Mouse (Mus musculus) midbrain, postnatal 0 days (tissue): ENCODE data around the gene Dicer1. TPM values are rescaled to one million over a fixed set of nuclear protein-coding genes. Genes with fewer than 3 reads are reported as not detected.

Source experiments
- ATAC-seq: fragments of 200-750 bp; cut with Nextera tagmentation; 2 replicates; pipeline ENCODE4 v1.8.0; 2017; ENCODE audit warnings: moderate number of reproducible peaks, mild to moderate bottlenecking, moderate TSS enrichment, moderate library complexity; ENCODE audit not compliant: low FRiP score
- DNase-seq: peaks from one replicate; pipeline ENCODE4 v3.0.0-alpha.2; 2015; ENCODE audit warnings: low spot score
- H3K27ac ChIP-seq: fragments of 300-500 bp; sonication (generic); 2 replicates; pipeline ENCODE4 v1.5.1; 2014; ENCODE audit warnings: low read depth, mild to moderate bottlenecking, low read length, mixed read lengths
- H3K27me3 ChIP-seq: fragments of 300-500 bp; sonication (generic); 2 replicates; pipeline ENCODE4 v1.6.1; 2014; ENCODE audit warnings: low read length, control low read depth, mixed read lengths; ENCODE audit not compliant: insufficient read depth
- H3K36me3 ChIP-seq: fragments of 300-500 bp; sonication (generic); 2 replicates; pipeline ENCODE4 v1.6.1; 2014; ENCODE audit warnings: low read length, control low read depth, mixed read lengths; ENCODE audit not compliant: insufficient read depth
- H3K4me1 ChIP-seq: fragments of 300-500 bp; sonication (generic); 2 replicates; pipeline ENCODE4 v1.6.1; 2014; ENCODE audit warnings: mild to moderate bottlenecking, control low read depth, antibody characterized with exemption, low read length, mixed read lengths; ENCODE audit not compliant: insufficient read depth
- H3K4me2 ChIP-seq: fragments of 300-500 bp; sonication (generic); 2 replicates; pipeline ENCODE4 v1.6.1; 2014; ENCODE audit warnings: low read depth, mild to moderate bottlenecking, low read length, mixed read lengths; ENCODE audit not compliant: poor library complexity, severe bottlenecking
- H3K4me3 ChIP-seq: fragments of 300-500 bp; sonication (generic); 2 replicates; pipeline ENCODE4 v1.5.1; 2014; ENCODE audit warnings: low read depth, mild to moderate bottlenecking, low read length, moderate library complexity
- H3K9ac ChIP-seq: fragments of 300-500 bp; sonication (generic); replicated peaks from 2 replicates; pipeline ENCODE4 v1.6.1; 2014; ENCODE audit warnings: mild to moderate bottlenecking, low read length, moderate library complexity, mixed read lengths; ENCODE audit not compliant: poor library complexity, severe bottlenecking
- H3K9me3 ChIP-seq: fragments of 300-500 bp; sonication (generic); 2 replicates; pipeline ENCODE4 v1.6.1; 2016; ENCODE audit warnings: low read length, control low read depth
- CTCF ChIP-seq: IDR thresholded peaks from 2 replicates; pipeline ENCODE4 v1.5.1; 2016; ENCODE audit warnings: antibody characterized with exemption, mild to moderate bottlenecking
- WGBS: fragments of 180-500 bp; shearing (Covaris S2); extraction: QIAGEN DNeasy Blood & Tissue Kit; methylation state at CpG from one replicate; pipeline ENCODE4 v1.1.7; 2014; 5-methylcytosine and 5-hydroxymethylcytosine counted together
- polyA plus RNA-seq: library from polyadenylated mRNA; unstranded; fragments of >200 nt; fragmentation: Nextera tagmentation; extraction: Ambion mirVana; gene quantifications from 2 replicates; pipeline ENCODE4 v1.2.1, GENCODE M21; 2015
- total RNA-seq: library from RNA; depleted of rRNA; stranded (reverse); fragments of >200 nt; gene quantifications from 2 replicates; pipeline ENCODE4 v1.2.3, GENCODE M21; 2014

The Dicer1 gene
- total and polyA plus RNA-seq, 2 experiments from 2014 or later = 28.4 to 38.9 TPM

GRCm38 (mm10) chr12:104793486-104793885 lies 41.7 kb upstream of the Dicer1 start:
- DNase-seq (peak; percentile 38), ATAC-seq (no peak)
- Histone ChIP-seq H3K9ac (no peak overlapping the region), H3K27ac (no peak overlapping the region), H3K4me2 (no peak overlapping the region), H3K4me3 (no peak overlapping the region), H3K36me3 (peaks cover 6% of the 10 kb centered on the region; the same call in 1 of the 2 replicates), H3K9me3 (peaks cover 3% of the 10 kb centered on the region; the same call in 1 of the 2 replicates), H3K4me1 (no peaks in the 10 kb centered on the region), H3K27me3 (no peaks in the 10 kb centered on the region)
- 63% methylated on average over 12 of the region's 12 CpGs for WGBS
- TF ChIP-seq CTCF = no peak

DNA sequence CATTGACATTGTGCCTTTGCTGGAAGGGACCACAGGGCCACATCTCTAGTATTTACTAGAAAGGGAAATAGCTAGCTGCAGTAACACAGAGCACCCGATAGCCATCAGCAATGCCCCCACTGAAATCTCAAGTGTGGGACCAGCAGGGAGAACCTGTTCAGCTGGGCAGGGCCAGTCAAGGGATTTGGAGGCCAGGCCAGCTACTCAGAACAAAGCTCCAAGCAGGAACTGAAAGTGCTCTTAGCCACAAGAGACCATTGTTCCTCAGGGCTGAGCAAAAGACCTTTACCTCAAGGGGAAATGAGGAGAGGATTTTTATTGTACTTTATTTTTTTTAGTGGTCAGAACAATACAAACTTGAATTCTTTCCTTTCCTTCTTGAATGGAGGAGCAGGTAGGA lies 25.9 kb upstream of the Dicer1 start:
- Histone ChIP-seq H3K4me3 (no peak overlapping the region), H3K9ac (no peak overlapping the region), H3K4me2 (no peak overlapping the region), H3K9me3 (no peaks in the 10 kb centered on the region), H3K4me1 (no peaks in the 10 kb centered on the region), H3K36me3 (peaks cover 18% of the 10 kb centered on the region), H3K27me3 (no peaks in the 10 kb centered on the region), H3K27ac (no peak overlapping the region)
- TF ChIP-seq CTCF = no peak
- no peak for ATAC-seq
- 97% methylated on average over 1 of the region's 1 CpGs for WGBS
- DNase-seq = no peak

- peak; percentile 45 for DNase-seq
- Histone ChIP-seq H3K4me1 (no peaks in the 10 kb centered on the region), H3K27me3 (no peaks in the 10 kb centered on the region), H3K36me3 (no peaks in the 10 kb centered on the region), H3K4me2 (no peak overlapping the region), H3K4me3 (no peak overlapping the region), H3K9me3 (no peaks in the 10 kb centered on the region), H3K27ac (no peak overlapping the region), H3K9ac (no peak overlapping the region)
- 86% methylated on average over 2 of the region's 2 CpGs for WGBS
- TF ChIP-seq CTCF = peak; percentile 66
- ATAC-seq = no peak
Measured at GRCm38 (mm10) chr12:104771941-104772340, 20.2 kb upstream of the Dicer1 start.

- Histone ChIP-seq H3K9ac (no peak overlapping the region), H3K27me3 (no peaks in the 10 kb centered on the region), H3K36me3 (no peaks in the 10 kb centered on the region), H3K27ac (no peak overlapping the region), H3K4me1 (no peaks in the 10 kb centered on the region), H3K4me2 (no peak overlapping the region), H3K9me3 (no peaks in the 10 kb centered on the region), H3K4me3 (no peak overlapping the region)
- no peak for ATAC-seq
- TF ChIP-seq CTCF = no peak
- WGBS = 60% methylated on average over 10 of the region's 10 CpGs
- DNase-seq = no peak
Measured at GRCm38 (mm10) chr12:104769201-104769785, 17.5 kb upstream of the Dicer1 start.

DNA sequence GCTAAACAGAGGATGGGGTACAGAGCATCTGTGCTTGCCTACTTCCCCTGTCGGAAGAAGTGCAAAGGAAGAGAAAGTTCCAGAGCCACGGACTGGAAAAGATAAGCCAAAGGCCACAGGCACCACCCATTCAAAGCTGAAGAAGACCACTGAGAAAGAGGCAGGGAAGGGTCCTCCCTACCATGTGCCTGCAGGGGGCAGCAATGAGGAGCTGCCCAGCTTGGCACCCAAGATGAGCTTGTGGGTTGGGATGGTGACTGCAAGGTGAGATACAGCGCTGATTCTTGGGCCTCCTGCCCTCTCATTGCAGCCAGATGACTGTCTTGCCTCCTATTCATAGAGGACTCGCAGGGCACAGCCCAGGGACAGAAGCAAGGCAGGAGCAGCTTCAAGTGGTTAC lies 15.4 kb upstream of the Dicer1 start:
- peak; percentile 44 for TF ChIP-seq CTCF
- Histone ChIP-seq H3K36me3 (no peaks in the 10 kb centered on the region), H3K27ac (no peak overlapping the region), H3K4me3 (no peak overlapping the region), H3K4me2 (no peak overlapping the region), H3K27me3 (no peaks in the 10 kb centered on the region), H3K9ac (no peak overlapping the region), H3K4me1 (no peaks in the 10 kb centered on the region), H3K9me3 (no peaks in the 10 kb centered on the region)
- DNase-seq (no peak), ATAC-seq (no peak)
- 81% methylated on average over 4 of the region's 4 CpGs for WGBS

DNA sequence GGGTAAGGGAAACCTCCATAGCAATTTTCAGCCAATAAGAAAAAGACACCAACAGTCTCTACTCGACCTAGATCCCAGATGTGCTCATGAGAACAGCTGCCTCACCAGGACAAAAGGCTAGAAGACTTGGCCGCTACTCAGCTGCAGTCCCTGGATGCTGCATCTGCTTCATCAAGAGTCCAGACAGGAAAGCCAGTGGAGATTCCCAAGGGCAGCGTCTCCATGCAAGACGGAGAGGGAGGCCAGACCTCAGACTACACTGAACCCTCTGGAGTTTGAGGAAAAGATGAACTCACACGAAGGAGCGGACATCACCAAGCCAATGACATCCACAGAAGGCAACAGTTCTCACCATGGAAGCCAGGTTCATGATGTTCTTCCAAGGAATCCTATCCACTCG lies 14.0 kb upstream of the Dicer1 start:
- H3K4me3 ChIP-seq = no peak overlapping the region
- WGBS = 91% methylated on average over 7 of the region's 7 CpGs
- H3K4me2 ChIP-seq = no peak overlapping the region
- H3K27me3 ChIP-seq = no peaks in the 10 kb centered on the region
- H3K9ac ChIP-seq = no peak overlapping the region
- DNase-seq = no peak
- H3K27ac ChIP-seq = no peak overlapping the region
- H3K9me3 ChIP-seq = no peaks in the 10 kb centered on the region
- no peak for ATAC-seq
- H3K4me1 ChIP-seq = no peaks in the 10 kb centered on the region
- H3K36me3 ChIP-seq = no peaks in the 10 kb centered on the region
- no peak for TF ChIP-seq CTCF
